Mouse (Mus musculus): ENCODE results near the gene Marf1. TPM values are rescaled to one million over a fixed set of nuclear protein-coding genes. Genes with fewer than 3 reads are reported as not detected.
"Not testable (repeated sequence)": the region's sequence is repeated elsewhere in the genome, so short reads cannot be mapped to it uniquely, and the experiment has no call there.

Marf1 gene
- total RNA-seq, 2 experiments from 2014 or later = 59.3 to 64.8 TPM

DNA sequence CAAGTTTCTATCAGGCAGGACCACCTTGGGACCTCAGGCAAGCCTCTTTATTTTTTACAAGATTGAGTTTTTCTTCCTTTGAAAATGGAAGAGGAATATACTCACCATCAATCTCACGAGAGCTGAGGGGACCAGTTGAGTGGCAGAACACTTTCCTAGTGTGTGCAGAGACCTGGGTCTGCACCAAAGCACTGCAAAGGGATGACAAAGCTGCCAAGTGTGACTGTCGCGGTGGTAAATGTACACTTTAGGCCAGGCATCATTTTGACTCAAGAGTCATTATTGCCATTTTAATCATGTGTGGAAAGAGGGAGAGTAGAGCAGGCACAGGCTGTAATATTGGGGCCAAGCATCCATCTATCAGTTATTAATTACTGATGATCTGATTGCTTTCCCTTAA is 73.9 kb downstream of the Marf1 start:
- DNase-seq (ENCODE audit: low spot score in 2 of 2) = no peak
- intact Hi-C loops (cut with DNase I) = no loop called here

DNA sequence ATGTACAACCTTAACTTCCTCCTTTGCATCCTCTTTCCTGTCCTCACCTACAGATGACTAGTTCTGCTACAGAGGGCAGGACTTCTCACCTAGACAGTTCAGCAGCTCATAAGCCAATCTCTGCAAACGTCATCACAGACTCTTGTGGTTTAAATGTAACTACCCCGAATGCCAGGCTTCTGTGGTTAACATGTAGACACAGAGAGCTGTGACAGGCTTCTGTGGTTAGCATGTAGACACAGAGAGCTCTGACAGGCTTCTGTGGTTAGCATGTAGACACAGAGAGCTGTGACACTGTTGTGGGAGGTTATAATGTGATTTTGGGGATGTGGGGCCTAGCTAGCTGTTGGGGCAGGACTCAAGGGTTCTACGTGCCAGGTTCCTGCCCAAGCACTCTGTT is 74.9 kb downstream of the Marf1 start:
- DNase-seq (ENCODE audit: low spot score in 2 of 2) = no peak
- intact Hi-C loops (cut with DNase I) = no loop called here

DNA sequence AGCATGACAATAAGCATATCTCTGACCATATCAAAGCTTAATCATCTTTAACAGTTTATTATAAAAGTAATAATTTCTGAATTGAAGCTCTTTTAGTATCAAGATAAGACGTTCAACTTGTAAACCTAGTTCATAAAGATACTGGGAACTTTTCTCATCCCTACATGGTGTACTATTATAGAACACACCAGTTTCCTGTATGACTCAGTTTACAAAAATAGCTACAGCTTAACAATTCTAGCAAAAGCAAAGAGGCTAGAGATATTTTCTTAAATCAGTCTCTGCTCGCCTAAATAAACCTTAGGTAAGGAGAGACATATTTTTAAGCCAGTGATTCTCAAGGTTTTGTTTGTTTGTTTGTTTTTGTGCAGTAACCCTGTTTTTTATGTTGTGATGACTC is 80.2 kb downstream of the Marf1 start:
- intact Hi-C loops (cut with DNase I) = no loop called here
- DNase-seq (ENCODE audit: low spot score in 2 of 2) = no peak

DNA sequence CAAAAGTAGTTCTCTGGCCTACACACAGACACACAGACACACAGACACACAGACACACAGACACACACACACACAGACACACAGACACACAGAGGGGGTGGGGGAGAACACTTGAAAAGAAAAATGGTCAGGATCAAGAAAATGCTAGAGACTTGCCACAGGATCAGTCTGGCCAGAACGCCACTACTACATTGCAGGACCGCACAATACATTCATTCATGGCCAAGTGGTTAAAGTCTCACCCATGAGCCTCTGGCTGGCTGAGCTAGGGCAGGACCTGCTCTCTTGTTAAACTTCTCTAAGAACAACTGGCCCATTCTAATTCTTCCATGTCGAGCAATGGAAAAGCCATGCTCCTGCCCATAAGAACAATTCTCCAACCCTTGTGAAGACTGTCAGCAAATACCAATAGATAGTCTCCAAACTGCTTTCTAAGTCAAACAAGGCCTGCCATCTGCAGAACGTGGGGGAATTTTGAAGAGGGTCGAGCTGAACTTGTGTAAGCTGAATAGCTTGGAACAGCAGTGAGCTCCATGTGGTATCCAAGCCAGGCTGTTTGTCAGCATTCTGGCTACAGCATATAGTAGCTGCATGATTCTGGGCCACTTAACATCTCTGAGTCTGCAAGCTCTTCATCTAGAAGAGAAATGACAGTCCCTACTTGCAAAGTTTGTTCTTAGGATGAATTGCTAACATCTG is 92.5 kb downstream of the Marf1 start:
- DNase-seq (ENCODE audit: low spot score in 2 of 2) = no peak
- intact Hi-C loops (cut with DNase I) = no loop called here

DNA sequence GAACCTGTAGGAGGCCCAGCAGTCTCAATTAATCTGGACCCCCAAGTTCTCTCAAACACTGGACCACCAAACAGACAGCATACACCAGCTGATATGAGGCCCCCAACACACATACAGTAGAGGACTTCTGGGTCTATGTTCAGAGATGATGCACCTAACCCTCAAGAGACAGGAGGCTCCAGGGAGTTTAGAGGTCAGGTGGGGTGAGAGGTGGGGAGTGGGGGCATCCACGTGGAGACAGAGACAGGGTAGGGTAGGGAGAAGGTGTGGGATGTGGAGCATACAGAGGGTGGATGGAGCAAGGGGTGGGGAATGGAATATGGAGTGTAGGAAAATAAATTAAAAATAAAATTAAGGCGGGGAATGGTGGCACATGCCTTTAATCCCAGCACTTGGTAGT is 94.5 kb downstream of the Marf1 start:
- intact Hi-C loops (cut with DNase I); DNase-seq (ENCODE audit: low spot score in 2 of 2): not testable (repeated sequence)

DNA sequence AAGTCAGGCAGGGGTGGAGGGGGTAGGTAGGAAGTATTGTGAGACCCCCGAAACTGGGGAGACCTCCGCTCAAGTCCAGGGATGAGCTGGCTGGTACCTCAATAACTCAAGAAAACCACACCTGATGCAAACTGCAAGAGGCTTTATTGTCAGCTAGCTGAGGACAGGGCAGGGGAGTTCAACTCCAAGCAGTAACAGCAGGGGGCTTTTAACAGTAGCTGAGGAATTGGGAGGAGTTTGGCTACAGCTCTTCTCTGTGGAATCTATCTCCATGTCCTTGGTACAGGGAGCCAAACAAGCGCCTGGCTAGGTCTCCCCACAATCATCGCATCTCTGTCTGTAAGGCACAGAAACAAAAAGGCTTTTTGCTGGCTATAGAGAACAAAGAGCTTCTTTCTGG is 96.6 kb downstream of the Marf1 start:
- DNase-seq (ENCODE audit: low spot score in 2 of 2); intact Hi-C loops (cut with DNase I): not testable (repeated sequence)

DNA sequence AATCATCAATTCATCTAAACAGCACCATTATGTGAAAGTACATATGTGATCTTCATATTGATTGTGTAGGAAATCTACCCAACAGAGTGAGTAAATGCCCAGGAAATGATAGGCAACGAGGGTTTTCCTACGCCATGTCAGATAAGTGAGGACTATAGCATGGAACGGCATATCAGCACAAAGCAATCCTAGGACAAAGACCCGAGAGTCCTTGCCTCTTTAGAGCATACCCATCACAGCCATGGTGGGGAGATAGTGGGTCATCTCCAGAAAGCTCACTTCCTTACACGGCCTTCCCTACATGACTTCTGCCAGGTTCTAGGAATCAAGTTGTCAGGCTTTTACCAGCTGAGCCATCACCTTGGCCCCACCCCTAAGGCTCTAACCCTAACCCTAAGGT is 103.3 kb downstream of the Marf1 start:
- DNase-seq (ENCODE audit: low spot score in 2 of 2) = no peak
- intact Hi-C loops (cut with DNase I) = no loop called here

Small RNA genes lying within 50 kb of the gene (microRNA-seq; reads per million reads assigned to microRNA genes)
- 0 reads per million in 2 experiments for gene Gm27671
- 2,034 to 2,042 reads per million in 2 experiments for gene Mir484

Other genes starting within 250 kb of the Marf1 start
- gene 2900011O08Rik, start 176.7 kb downstream of the Marf1 start, total RNA-seq (2021) = 100 to 1,000 TPM; 280 to 282 TPM
- gene Ifitm7, start 176.5 kb downstream of the Marf1 start, total RNA-seq (2021) = 1 to 10 TPM in 1 of 2 experiments, under 1 TPM in 1; 0.80 to 1.0 TPM
- 10 to 100 TPM; 16.8 to 17.7 TPM for gene Nde1, start 76 bp downstream of the Marf1 start, total RNA-seq (2021)
- gene Myh11, start 128.0 kb upstream of the Marf1 start, total RNA-seq (2021) = 1 to 10 TPM; 4.0 to 5.3 TPM
- 10 to 100 TPM; 55.6 to 59.3 TPM for gene Fopnl, start 154.1 kb upstream of the Marf1 start, total RNA-seq (2021)
- gene Abcc1, start 198.2 kb upstream of the Marf1 start, total RNA-seq (2021) = 10 to 100 TPM; 18.5 to 19.4 TPM